Mouse (Mus musculus): ENCODE data around the gene Gabrg1. TPM values are rescaled to one million over a fixed set of nuclear protein-coding genes. Genes with fewer than 3 reads are reported as not detected.
A peak's percentile ranks its signal among the peaks of the same experiment; 100 is the strongest.

Gene Gabrg1
- 2.1 and 2.9 TPM in 2 replicates for polyA plus RNA-seq (2015; fragmentation: Nextera tagmentation; extraction: Ambion mirVana)

DNA sequence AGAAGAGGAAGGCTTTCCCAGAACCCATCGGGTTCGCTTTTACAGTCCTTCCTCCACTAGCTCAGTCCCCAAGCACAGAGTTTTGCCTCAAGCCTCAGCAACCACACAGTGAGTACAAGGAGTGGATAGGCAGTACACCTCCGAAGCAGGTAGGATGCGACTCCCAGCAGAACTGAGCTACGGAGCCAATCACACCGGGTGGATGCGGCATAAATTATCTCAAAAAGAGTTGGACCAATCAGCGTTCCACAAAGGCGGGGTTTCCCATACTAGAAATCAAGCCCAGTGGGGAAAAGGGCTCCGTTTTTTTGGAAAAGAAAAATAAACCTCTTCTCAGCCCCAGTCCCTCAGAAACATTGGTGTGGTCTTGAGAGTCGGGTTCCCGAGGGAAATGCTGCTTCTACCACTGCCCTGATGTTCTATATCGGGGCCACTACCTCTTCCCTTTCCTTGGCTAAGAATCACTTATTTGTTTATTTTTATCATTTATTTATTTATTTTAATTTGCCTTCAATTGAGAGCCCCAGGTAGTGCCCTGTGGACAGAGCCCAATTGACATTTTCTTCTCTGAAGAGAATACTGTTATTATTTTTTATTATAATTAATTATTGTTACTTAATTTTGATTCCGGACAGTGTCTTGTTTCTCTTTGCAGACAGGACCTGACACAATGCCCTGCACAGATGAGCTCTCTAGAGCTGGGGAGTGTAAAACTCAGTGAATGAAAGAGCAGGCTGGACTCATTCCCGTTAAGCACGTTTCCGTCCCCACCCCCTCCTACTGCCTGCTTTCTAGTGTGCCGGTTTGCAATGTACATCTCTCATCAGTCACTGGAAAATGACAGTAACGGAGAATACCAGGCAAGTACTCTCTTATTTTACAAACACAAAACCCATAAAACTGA, at the start of gene Gabrg1:
Gene Gabrg1, minus strand, starts transcription at position 426 of the 904 bp plus-strand sequence.
- no peaks in the 10 kb centered on the region for H3K36me3 ChIP-seq (ENCODE audit: insufficient read depth, low read length)
- H3K4me2 ChIP-seq (ENCODE audit: low read length), result peak within 1 kb of the TSS; percentile 52
- no peaks in the 10 kb centered on the region for H3K27me3 ChIP-seq (ENCODE audit: insufficient read depth, low read length)
- 2% methylated on average over 19 of the region's 19 CpGs for WGBS
- H3K27ac ChIP-seq, result no peak within 1 kb of the TSS
- peak within 1 kb of the TSS; percentile 5; the same call in 1 of the 2 replicates for H3K4me3 ChIP-seq (replicated peaks; ENCODE audit: low read depth, low read length)
- ATAC-seq (replicated peaks; ENCODE audit: low FRiP score, low read depth), result peak; percentile 61
- TF ChIP-seq CTCF (IDR thresholded peaks at IDR 0.05; ENCODE audit: low read depth), result no peak
- DNase-seq (ENCODE audit: low spot score), result peak; percentile 3
- H3K4me1 ChIP-seq (replicated peaks; ENCODE audit: insufficient read depth, low read length), result no peaks in the 10 kb centered on the region
- H3K9ac ChIP-seq (ENCODE audit: low read depth, low read length), result no peak within 1 kb of the TSS
- H3K9me3 ChIP-seq (replicated peaks; ENCODE audit: low read length), result no peaks in the 10 kb centered on the region

DNA sequence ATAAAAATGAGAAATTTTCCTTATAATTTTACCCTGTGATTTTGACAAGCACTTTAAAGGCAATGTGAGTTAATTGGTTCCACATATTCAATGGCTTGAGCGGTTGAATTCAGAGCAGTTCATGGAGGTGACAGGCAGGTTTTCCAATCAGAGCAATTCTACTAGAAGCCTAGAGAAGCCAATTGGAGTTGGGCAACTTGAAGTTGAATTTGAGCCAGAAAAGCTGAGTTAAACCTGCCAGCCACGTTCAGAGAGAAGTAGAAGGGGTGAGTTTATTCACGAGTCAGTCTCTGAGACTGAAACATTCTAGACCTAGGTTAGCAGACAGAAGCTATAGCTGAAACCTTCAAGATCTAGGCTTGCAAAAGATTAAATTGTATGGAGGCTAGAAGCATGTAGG, 41.6 kb upstream of the Gabrg1 start:
- no peak overlapping the region for H3K27ac ChIP-seq
- ATAC-seq (replicated peaks; ENCODE audit: low FRiP score, low read depth) (no peak), DNase-seq (ENCODE audit: low spot score) (no peak)
- H3K9me3 ChIP-seq (replicated peaks; ENCODE audit: low read length), result no peaks in the 10 kb centered on the region
- no peak overlapping the region for H3K9ac ChIP-seq (ENCODE audit: low read depth, low read length)
- H3K4me3 ChIP-seq (replicated peaks; ENCODE audit: low read depth, low read length), result no peak overlapping the region
- TF ChIP-seq CTCF (IDR thresholded peaks at IDR 0.05; ENCODE audit: low read depth), result no peak
- no peaks in the 10 kb centered on the region for H3K4me1 ChIP-seq (replicated peaks; ENCODE audit: insufficient read depth, low read length)
- WGBS, result 76% methylated on average over 3 of the region's 3 CpGs
- no peak overlapping the region for H3K4me2 ChIP-seq (ENCODE audit: low read length)
- no peaks in the 10 kb centered on the region for H3K27me3 ChIP-seq (ENCODE audit: insufficient read depth, low read length)
- no peaks in the 10 kb centered on the region for H3K36me3 ChIP-seq (ENCODE audit: insufficient read depth, low read length)

GRCm38 (mm10) chr5:70870081-70870480, 27.7 kb upstream of the Gabrg1 start:
- 66% methylated on average over 1 of the region's 1 CpGs for WGBS
- no peaks in the 10 kb centered on the region for H3K9me3 ChIP-seq (replicated peaks; ENCODE audit: low read length)
- no peak for TF ChIP-seq CTCF (IDR thresholded peaks at IDR 0.05; ENCODE audit: low read depth)
- H3K4me3 ChIP-seq (replicated peaks; ENCODE audit: low read depth, low read length), result no peak overlapping the region
- no peaks in the 10 kb centered on the region for H3K36me3 ChIP-seq (ENCODE audit: insufficient read depth, low read length)
- no peak overlapping the region for H3K9ac ChIP-seq (ENCODE audit: low read depth, low read length)
- no peaks in the 10 kb centered on the region for H3K4me1 ChIP-seq (replicated peaks; ENCODE audit: insufficient read depth, low read length)
- no peak overlapping the region for H3K27ac ChIP-seq
- no peak for DNase-seq (ENCODE audit: low spot score)
- no peaks in the 10 kb centered on the region for H3K27me3 ChIP-seq (ENCODE audit: insufficient read depth, low read length)
- no peak overlapping the region for H3K4me2 ChIP-seq (ENCODE audit: low read length)
- no peak for ATAC-seq (replicated peaks; ENCODE audit: low FRiP score, low read depth)

GRCm38 (mm10) chr5:70843096-70843734, 798 bp upstream of the Gabrg1 start:
- peak; percentile 74 for ATAC-seq (replicated peaks; ENCODE audit: low FRiP score, low read depth)
- Histone ChIP-seq H3K27ac (no peak overlapping the region), H3K36me3 (ENCODE audit: insufficient read depth, low read length) (no peaks in the 10 kb centered on the region), H3K4me3 (replicated peaks; ENCODE audit: low read depth, low read length) (no peak overlapping the region; the same call in 1 of the 2 replicates), H3K9me3 (replicated peaks; ENCODE audit: low read length) (no peaks in the 10 kb centered on the region), H3K27me3 (ENCODE audit: insufficient read depth, low read length) (no peaks in the 10 kb centered on the region), H3K4me1 (replicated peaks; ENCODE audit: insufficient read depth, low read length) (no peaks in the 10 kb centered on the region), H3K4me2 (ENCODE audit: low read length) (peak overlapping the region; percentile 52), H3K9ac (ENCODE audit: low read depth, low read length) (no peak overlapping the region)
- 13% methylated on average over 11 of the region's 11 CpGs for WGBS
- no peak for TF ChIP-seq CTCF (IDR thresholded peaks at IDR 0.05; ENCODE audit: low read depth)
- DNase-seq (ENCODE audit: low spot score), result peak; percentile 40

- TF ChIP-seq CTCF (IDR thresholded peaks at IDR 0.05; ENCODE audit: low read depth), result no peak
- Histone ChIP-seq H3K36me3 (ENCODE audit: insufficient read depth, low read length) (no peaks in the 10 kb centered on the region), H3K4me1 (replicated peaks; ENCODE audit: insufficient read depth, low read length) (no peaks in the 10 kb centered on the region), H3K9ac (ENCODE audit: low read depth, low read length) (no peak overlapping the region), H3K27me3 (ENCODE audit: insufficient read depth, low read length) (no peaks in the 10 kb centered on the region), H3K4me2 (ENCODE audit: low read length) (no peak overlapping the region), H3K27ac (no peak overlapping the region), H3K4me3 (replicated peaks; ENCODE audit: low read depth, low read length) (no peak overlapping the region), H3K9me3 (replicated peaks; ENCODE audit: low read length) (no peaks in the 10 kb centered on the region)
- 71% methylated on average over 2 of the region's 2 CpGs for whole genome bisulfite sequencing
- DNase-seq (ENCODE audit: low spot score) (no peak), ATAC-seq (replicated peaks; ENCODE audit: low FRiP score, low read depth) (no peak)
These were observed 23.7 kb downstream of the Gabrg1 start for GRCm38 (mm10) chr5:70818681-70819080.

DNA sequence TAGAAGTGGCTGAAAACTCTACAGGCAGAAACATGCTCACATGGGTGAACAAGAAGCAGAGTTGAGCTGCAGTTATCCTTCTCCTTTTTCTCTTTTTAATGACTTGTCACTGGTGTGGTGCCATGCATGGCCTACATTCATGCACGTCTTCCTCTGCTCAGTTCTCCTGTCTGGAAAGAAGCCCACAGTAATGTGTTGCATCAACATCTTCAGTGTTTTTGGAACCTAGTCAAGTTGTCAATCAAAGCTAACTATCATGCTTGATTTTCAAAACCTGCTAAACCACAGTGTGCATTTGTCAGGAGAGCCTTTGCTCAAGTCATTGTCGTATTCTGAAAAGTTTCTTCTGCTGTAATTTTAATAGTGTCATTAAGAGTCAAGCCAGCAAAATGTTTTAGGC, 106.3 kb downstream of the Gabrg1 start:
- Histone ChIP-seq H3K4me1 (replicated peaks; ENCODE audit: insufficient read depth, low read length) (no peaks in the 10 kb centered on the region), H3K27me3 (ENCODE audit: insufficient read depth, low read length) (no peaks in the 10 kb centered on the region), H3K9ac (ENCODE audit: low read depth, low read length) (no peak overlapping the region), H3K4me3 (replicated peaks; ENCODE audit: low read depth, low read length) (no peak overlapping the region), H3K27ac (no peak overlapping the region), H3K4me2 (ENCODE audit: low read length) (no peak overlapping the region), H3K9me3 (replicated peaks; ENCODE audit: low read length) (no peaks in the 10 kb centered on the region), H3K36me3 (ENCODE audit: insufficient read depth, low read length) (no peaks in the 10 kb centered on the region)
- no peak for TF ChIP-seq CTCF (IDR thresholded peaks at IDR 0.05; ENCODE audit: low read depth)
- 84% methylated on average over 2 of the region's 2 CpGs for WGBS
- ATAC-seq (replicated peaks; ENCODE audit: low FRiP score, low read depth), result no peak
- DNase-seq (ENCODE audit: low spot score), result no peak

All from kidney, postnatal 0 days (tissue).